Mouse (Mus musculus) Muller cell, postnatal 12 days (primary cell): ENCODE measurements around the gene Snrpf.

Experiments
- DNase-seq: peaks from one replicate; pipeline ENCODE4 v3.0.0-alpha.2; 2015; ENCODE audit errors: inconsistent ontology term

Snrpf gene

DNA sequence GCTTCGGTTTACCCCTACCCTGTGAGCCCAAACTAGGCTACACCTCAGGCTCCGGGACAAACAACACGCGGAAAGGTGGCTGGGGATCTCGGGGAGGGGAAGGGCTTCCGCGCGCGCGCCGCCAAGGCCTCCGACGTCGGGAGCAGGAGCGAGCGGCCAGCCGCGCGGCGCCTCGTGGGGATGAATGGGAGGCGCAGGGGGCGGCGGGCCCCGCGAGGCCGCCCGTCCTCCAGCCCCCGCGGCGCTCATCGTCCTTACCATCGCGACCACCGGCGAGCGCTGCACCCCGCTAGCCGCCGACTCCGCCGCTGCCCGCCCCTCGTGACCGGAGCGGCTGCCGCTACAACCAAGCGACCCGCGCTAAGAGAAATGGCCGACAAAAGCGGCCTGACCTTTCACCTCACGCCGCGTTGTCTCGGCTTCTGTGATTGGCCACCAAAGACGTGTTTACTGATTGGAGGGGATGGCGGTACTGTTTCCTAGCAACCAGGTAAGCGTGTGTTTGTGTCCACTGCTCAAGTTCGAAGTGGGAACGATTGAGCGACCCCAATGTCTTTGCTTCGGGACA lies at the start of gene Snrpf:
Gene Snrpf, minus strand, starts transcription at position 426 of the 568 bp plus-strand sequence.
- peak; percentile 89 for DNase-seq

DNA sequence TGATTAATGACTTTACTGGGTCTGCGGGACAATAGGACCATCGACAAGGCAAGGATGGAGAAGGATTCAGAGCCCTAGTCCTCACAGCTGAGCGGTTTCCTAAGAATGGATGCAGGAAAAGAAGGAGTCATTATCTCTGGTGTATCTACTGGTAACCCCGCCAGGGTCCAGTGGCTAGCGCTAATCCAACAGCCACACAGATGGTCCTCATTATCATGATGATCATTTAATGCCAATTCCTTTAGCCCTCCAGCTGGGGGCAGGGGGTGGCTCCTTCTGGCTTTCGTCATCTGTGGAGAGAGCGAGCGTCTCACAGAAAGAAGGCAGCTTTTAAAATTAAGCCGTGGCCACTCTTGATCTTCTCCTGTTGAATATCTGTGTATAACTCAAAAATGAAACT lies 46.4 kb upstream of the Snrpf start:
- DNase-seq, result no peak

GRCm38 (mm10) chr10:93633971-93634370 lies 44.5 kb upstream of the Snrpf start:
- no peak for DNase-seq

GRCm38 (mm10) chr10:93633563-93633962 lies 44.1 kb upstream of the Snrpf start:
- no peak for DNase-seq

DNA sequence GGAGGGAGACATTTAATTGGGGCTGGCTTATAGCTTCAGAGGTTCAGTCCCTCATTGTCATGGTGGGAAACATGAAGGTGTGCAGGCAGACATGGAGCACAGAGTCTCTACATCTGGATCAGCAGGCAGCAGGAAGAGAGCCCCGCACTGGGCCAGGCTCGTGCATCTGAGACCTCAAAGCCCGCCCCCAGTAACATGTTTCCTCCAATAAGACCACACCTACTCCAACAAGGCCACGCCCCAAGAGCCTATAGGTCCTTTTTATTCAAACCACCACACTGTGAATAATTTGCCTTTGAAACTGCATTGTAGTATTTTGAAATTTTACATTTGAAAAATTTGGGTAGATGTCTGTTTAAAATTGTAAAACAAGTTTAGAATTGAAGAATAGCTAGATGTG lies 42.6 kb upstream of the Snrpf start:
- DNase-seq, result no peak

GRCm38 (mm10) chr10:93630310-93630709 lies 40.8 kb upstream of the Snrpf start:
- no peak for DNase-seq

DNA sequence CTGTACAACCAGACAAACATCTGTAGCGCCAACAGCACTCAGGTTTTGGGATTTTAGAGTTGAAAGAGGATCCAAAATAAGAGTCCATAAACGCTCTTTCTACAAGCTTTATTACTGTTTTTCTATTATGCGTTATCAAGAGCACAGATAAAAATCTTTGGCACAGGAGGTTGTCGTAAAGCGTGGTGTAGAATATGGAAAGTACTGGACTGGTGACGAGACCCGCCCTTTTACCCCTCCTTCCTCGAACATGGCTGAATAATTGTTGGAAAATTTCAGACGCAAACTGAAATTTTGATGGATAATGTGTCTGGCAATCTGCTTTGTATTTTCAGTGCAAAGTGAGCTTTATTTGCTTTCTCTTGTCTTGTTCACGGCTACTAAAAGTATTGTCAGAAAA lies 34.6 kb upstream of the Snrpf start:
- DNase-seq, result no peak

DNA sequence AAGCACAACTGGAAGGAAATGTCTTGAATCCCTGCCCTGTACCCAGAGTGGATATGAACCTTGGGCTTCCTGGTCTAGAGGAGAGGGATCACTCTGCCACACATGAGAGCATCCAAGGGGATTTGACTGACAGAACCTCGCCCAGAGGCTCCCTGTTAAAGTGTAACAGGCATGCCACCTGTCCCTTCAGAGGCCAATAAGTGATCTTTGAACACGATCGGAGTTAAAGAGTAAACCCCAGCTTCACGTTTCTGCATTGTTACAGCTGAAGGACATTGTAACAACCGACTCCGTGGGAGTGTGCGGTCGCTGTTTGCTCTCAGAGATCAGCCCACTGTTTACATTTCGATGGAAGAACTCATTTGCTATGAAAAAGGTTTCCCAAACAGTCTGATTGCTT lies 34.2 kb upstream of the Snrpf start:
- no peak for DNase-seq

- DNase-seq, result peak; percentile 91
Observed at GRCm38 (mm10) chr10:93620438-93621179, 31.1 kb upstream of the Snrpf start.

DNA sequence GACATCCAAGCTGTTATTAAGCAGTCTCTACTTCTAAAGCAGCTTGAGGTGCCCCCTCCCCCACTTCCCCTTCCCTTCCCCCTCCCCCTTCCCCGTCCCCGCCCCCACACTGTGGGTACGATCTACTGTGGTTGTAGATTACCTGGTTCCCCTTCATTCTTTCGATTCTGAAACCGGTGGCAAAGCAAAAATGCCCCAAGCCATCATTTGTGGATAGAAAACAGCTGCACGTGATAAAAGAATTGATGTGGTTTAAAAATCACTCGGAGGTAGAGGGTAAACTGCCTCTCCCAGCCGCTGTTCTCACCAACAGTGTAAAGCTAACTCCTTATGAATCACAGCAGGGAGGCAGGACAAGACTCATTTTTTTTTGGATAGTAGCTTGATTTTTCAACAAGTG lies 25.3 kb upstream of the Snrpf start:
- no peak for DNase-seq

GRCm38 (mm10) chr10:93611419-93612007 lies 22.0 kb upstream of the Snrpf start:
- peak; percentile 44 for DNase-seq

DNA sequence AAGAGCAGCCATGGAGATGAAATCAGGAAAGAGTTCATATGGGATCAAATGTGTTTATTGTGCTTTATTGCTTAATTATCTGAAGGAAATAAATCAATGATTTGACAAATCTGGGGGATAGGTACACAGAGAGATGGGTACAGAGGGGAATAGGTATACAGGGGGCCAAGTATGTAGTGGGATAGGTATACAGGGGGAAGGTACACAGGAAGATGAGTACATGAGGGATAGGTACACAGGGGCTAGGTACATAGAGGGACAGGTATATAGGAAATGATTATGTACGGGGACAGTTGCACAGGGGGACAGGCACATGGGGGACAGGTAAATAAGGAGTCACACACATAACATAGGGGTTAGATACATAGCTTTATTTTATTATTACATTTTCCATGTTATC lies 21.4 kb upstream of the Snrpf start:
- no peak for DNase-seq

- no peak for DNase-seq
Observed at GRCm38 (mm10) chr10:93609236-93609635, 19.7 kb upstream of the Snrpf start.

GRCm38 (mm10) chr10:93608051-93608450 lies 18.5 kb upstream of the Snrpf start:
- DNase-seq, result no peak

DNA sequence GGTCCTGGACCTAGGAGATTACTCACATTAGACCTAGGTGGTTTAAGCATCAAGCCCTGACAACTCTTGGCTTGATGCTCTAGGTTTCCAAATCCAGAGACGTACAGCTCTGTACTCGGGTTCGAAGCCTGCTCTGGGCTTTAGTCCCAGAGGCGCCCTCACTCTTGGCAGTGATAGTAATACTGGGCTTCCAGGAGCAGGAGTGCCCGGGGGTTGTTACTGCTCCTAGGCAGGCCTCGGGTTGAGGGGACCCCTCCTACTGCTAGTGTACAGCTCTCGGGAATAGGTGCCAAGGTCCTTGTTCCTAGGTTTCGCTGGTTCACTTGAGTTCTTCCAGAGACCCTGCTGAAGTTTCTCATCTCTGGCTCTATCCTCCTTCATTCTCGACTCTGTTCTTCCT lies 16.8 kb upstream of the Snrpf start:
- no peak for DNase-seq

DNA sequence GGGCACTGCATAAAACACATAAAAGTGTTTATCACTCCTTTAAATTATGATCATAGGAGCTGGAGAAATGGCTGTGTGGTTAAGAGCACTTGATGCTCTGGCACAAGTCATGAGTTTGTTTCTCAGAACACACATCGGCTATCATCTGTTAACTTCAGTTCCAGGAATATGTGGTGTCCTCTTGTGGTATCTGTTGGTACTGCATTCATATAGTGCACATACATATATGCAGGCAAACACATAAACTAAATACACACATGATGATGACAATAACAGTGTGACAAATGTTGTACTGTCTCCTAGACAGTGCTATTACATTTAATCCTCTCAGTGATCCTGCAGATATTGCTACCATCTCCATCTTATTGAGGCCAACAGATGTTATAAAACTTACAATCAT lies 13.8 kb upstream of the Snrpf start:
- DNase-seq, result no peak

DNA sequence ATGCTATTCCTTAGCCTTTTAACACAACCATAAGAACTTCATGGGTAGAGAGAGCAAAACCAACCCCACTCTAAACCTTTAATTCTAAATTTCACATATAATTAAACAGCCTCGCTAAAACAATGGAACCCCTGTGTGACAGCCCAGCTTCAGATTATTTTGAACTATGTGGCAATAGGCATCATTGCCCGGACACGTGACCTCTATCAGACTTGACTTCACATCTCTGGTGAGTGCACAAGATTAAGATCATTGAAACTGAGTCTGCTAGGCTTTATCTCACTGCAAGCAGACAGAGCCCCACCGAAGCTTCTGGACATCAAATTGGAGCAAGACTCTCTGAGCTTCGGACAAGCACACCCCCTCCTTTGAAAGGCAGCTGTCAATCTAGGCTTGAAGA lies 12.8 kb upstream of the Snrpf start:
- no peak for DNase-seq

- DNase-seq, result no peak
Observed at GRCm38 (mm10) chr10:93596641-93597040, 7.1 kb upstream of the Snrpf start.

GRCm38 (mm10) chr10:93595831-93596230 lies 6.3 kb upstream of the Snrpf start:
- DNase-seq, result peak; percentile 89

GRCm38 (mm10) chr10:93594022-93594482 lies 4.5 kb upstream of the Snrpf start:
- peak; percentile 81 for DNase-seq

DNA sequence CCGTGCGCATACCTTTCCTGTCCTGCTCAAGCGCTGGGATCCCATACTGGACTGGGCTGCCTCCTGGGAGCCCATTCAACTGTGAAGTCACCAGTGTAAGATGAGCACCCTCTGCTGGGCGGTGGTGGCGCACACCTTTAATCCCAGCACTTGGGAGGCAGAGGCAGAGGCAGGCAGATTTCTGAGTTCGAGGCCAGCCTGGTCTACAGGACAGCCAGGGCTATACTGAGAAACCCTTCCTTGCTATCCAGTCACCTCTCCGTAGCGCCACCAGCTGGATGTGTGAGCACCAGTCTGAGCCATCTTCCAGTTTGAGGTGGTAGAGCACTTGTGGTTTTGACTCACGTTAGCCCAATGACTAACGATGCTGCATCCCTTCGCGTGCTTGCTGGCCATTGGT lies 3.0 kb upstream of the Snrpf start:
- DNase-seq, result no peak

- no peak for DNase-seq
Observed at GRCm38 (mm10) chr10:93588796-93589195, 710 bp downstream of the Snrpf start.

DNA sequence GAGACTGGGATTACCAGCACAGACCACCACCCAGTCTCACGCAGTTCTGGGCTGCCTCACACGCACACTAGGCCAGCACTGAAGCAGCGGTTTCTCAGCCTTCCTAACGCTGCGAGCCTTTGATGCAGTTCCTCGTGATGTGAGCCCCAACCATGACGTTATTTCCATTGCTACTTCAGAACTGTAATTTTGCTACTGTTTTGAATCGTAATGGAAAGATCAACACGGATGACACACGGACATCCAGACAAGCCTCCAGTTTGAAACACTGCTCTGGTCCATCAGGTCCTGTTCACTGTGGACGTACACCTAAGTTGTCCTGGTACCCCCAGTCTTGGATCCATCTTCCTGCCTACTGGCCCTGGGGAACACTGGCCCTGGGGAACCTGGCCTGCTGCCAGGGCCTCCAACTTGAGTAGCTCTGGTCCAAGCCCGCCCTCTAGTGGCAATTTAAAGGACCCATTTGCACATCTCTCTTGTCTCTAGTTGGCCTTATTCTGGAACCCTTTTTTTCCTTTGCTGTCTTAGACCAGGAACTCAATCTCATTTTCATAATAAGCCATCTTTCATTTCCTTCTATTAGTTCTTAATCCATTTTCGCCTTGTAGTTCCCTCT lies 12.1 kb downstream of the Snrpf start:
- peak; percentile 74 for DNase-seq
